Mouse (Mus musculus) ES-E14 (cell line): ENCODE data around the gene Gm42742.

Experiments used
- MAFK ChIP-seq: IDR thresholded peaks from 2 replicates; pipeline ENCODE4 v1.6.1; 2014; ENCODE audit warnings: mild to moderate bottlenecking, low read depth, low read length, inconsistent platforms; ENCODE audit not compliant: insufficient read depth
- ZC3H11A ChIP-seq: IDR thresholded peaks from 2 replicates; pipeline ENCODE4 v1.6.1; 2012; ENCODE audit warnings: low read depth, mild to moderate bottlenecking, inconsistent platforms, low read length, borderline replicate concordance
- ZNF384 ChIP-seq: IDR thresholded peaks from 2 replicates; pipeline ENCODE4 v1.6.1; 2012; ENCODE audit warnings: low read depth, low read length, inconsistent platforms

DNA sequence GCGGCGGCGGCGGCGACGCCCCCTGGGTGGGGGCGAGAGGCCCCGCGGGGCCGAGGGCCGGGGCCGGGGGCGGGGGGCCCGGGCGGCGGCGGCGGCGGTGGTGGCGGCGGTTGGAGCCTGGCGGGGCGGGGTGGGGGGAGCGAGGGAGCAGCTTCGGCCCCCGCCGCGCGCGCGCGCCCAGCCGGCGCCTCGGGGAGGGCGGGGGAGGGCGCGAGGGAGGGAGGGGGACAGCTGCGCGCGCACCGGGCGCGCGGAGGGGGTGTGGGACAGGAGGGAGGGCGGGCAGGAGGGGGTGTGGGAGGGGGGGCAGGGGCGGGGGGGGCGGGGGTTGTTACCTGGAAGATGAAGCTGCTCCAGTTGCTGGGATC lies 5.7 kb upstream of the Gm42742 start:
- TF ChIP-seq ZC3H11A: no peak
- no peak for TF ChIP-seq MAFK
- TF ChIP-seq ZNF384: no peak
